Mouse (Mus musculus) bone marrow macrophage, adult 2 months (primary cell): ENCODE data around the gene Syne3.

Source experiments
- CTCF ChIP-seq: IDR thresholded peaks from 2 replicates; pipeline ENCODE4 v1.5.1; 2012; ENCODE audit warnings: low read depth, mild to moderate bottlenecking, low read length, moderate library complexity
- POLR2A ChIP-seq: IDR thresholded peaks from 2 replicates; pipeline ENCODE4 v1.6.1; 2012; ENCODE audit warnings: mild to moderate bottlenecking, low read depth, low read length, borderline replicate concordance

DNA sequence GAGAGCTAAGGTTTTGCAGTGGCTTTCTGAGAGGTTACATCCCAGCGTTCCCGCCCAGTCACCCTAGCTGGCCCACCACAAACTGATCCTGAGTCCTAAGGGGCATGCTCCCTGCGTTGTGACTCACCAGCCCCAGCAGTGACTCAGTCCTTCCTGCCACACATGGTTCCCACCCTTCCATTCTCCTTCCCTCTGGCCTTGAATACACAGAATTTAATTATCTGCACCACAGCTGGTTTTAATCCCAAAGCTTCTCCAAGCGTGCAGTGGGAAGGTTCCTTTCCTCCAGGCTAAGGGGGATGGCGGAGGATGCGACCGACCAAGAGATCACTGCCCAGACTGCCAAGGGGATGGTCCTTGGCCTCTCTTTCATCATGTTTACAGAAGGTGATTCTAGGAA is 26.1 kb downstream of the Syne3 start:
- TF ChIP-seq CTCF (no peak), POLR2A (no peak)
